Mouse (Mus musculus): Measurements from ENCODE around the gene Prss45.

- no peak for TF ChIP-seq POLR2A (IDR thresholded peaks at IDR 0.05; ENCODE audit: low read depth, low read length)
- TF ChIP-seq CTCF (conservative IDR thresholded peaks at IDR 0.05; ENCODE audit: insufficient read depth, insufficient read length, low read depth, low read length) = peak; percentile 40
Observed at GRCm38 (mm10) chr9:110890026-110890783, 55.8 kb downstream of the Prss45 start.

All from kidney, adult 2 months (tissue).